Mouse (Mus musculus): Measurements from ENCODE around the gene Abl2.

Gene Abl2

DNA sequence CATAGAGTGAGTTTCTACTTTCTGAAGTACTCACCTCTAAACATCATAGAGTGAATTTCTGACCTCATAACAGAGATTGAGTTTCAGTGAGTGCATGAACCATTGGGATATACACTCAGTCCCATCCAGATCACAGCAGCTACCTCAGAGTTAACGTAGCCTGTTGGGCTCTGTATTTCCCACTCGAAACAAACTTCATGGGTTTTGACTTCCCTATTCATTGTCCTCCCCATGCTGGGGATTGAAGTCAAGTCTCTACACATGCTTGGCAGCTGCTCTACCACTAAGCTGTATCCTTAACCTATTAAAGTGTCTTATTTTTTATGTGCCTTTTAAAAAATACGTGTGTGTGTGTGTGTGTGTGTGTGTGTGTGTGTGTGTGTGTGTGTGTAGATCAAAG is 26.9 kb downstream of the Abl2 start:
- DNase-seq (ENCODE audit: low spot score in 2 of 2), result no peak

DNA sequence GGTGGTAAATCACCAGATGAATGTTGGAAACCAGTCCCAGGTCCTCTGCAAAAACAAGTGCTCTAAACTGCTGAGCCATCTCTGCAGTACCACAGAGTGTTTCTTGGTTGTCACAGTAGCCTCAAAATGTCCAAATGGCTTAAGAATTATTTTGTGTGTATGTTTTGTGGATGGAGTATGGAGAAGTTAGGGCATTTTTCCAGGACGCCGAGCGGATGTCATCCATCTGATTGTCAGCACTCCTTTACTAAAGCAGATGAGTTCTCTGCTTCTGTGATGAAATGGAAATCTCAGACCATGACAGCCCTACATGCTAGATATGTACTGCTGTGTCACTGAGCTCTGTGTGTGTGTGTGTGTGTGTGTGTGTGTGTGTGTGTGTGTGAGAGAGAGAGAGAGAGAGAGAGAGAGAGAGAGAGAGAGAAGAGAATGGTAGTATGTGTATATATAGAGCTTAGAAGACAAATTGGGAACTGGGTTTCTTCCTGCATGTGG is 31.3 kb downstream of the Abl2 start:
- DNase-seq (ENCODE audit: low spot score in 2 of 2), result no peak

DNA sequence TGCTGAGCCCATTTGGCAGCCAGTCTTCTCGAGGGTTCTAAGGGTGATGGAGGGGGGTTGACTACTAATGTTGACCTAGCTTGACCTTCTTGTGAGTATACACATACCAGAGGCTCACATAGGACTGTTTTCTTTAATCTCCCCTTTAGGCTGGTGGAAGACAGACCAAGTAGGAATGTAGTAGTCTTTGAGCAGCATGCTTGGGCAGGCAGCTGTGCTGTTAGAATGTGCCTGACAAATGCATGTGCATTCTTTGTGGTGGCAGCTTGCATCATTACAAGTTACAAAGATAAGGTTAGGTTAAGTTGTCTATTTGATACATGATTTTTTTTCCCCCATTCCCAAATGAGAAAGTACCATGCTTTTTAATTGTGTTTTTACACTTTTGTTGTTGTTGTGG is 31.8 kb downstream of the Abl2 start:
- DNase-seq (ENCODE audit: low spot score in 2 of 2), result no peak

DNA sequence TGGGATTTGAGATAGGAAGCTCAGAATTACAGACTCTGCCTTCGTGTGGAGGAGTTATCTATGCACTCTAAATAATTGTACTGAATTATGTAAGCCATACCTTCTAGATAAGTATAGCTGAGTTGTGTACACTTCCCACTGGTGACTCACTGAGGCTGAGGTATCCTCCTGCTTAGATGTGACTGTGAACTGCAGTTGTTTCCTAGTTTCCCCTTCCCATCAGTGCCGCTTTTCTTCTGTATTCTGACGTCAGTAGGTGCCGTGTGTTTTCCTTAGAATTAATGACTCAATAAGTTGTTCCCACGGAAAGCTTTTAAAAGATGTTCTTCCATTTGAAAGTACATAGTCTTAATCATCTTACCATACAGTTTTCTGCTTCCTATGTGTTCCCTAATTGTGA is 34.7 kb downstream of the Abl2 start:
- DNase-seq (ENCODE audit: low spot score in 2 of 2), result no peak

DNA sequence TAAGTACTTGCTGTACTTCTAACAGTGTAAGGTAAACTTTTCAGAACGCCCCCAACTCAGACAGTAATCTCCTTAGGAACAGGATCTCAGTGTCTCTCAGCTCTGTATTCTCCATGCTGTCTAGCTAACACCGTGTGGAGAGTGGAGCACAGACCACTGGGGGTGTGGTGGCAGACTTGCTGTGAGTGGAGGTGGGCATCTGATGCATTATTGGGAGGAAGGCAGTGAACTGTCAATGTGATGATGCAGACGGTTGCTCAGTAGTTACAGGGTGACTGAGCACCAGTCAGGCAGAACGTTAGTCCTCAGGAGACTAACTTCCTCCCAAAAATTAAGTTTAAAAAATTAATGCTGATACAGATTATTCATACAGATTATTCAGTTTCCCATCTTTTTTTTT is 38.5 kb downstream of the Abl2 start:
- DNase-seq (ENCODE audit: low spot score in 2 of 2), result no peak

DNA sequence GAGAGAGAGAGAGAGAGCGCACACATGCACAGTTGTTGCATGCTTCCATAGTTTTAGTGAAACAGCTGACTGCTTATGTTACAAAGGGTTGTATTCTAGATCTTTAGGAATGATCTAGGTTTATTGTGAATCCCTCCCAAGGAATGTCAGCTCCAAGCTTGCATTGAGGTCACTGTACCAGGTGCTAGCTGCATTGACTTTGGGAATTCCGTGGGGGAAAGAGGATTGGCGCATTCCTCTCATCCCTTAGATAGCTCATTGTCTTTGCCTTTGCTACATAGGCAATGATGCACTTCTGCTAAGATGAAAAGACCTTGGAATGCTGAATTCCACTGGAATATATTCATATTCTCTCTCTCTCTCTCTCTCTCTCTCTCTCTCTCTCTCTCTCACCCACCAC is 44.0 kb downstream of the Abl2 start:
- no peak for DNase-seq (ENCODE audit: low spot score in 2 of 2)

DNA sequence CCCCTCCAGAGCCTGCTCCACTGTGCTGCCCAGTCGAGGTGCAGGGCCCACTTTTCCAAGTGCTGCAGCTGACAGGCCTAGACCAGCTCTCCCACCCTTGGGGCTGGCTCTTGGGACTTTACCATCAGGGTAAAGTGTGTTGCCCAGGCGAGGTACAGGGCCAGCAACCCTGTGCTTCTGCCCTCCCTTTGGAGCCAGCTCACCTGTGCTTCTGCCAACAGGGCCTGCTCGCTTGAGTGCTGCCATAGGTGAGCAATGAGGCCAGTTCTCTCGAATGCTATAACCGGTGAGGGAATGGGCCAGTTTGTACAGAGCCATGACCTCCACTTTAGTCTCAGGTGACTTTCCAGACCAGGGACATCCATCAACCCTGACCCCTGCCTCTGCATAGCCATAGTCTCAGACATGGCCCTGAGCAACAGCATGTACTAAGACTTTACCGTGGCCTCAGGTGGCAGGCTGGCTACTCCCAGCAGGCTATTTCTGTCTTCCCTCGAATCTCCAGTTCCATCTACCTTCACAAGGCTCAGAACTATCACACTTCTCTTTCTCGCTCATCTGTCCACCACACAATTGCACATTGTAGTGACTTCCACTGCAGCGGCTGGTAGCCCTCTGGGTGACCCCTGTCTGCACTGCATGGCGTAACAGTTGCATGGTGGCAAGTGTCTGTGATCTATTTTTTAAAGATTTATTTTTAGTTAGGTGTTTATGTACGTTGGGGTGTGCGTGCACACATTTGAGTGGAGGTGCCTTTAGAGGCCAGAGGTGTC is 46.7 kb downstream of the Abl2 start:
- no peak for DNase-seq (ENCODE audit: low spot score in 2 of 2)

DNA sequence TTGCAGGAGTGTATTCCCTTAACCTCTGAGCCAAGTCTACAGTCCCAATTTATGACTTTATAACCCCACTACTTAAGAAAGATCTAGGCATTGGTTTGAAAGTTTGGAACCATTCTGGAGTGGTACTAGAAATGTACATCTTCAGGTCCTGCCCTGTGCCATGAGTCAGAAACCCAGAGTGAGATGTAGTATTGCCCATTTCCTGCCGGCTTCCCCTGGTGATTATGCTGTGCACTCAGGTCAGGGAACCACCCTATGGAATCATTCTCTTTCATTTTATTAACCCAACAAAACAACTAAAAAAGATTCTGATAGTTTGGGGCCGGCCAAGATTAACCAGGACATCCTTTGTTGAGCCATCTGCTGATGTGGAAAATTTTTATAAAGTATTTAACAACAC is 47.4 kb downstream of the Abl2 start:
- DNase-seq (ENCODE audit: low spot score in 2 of 2), result peak in 1 of 2 experiments; percentile 9

DNA sequence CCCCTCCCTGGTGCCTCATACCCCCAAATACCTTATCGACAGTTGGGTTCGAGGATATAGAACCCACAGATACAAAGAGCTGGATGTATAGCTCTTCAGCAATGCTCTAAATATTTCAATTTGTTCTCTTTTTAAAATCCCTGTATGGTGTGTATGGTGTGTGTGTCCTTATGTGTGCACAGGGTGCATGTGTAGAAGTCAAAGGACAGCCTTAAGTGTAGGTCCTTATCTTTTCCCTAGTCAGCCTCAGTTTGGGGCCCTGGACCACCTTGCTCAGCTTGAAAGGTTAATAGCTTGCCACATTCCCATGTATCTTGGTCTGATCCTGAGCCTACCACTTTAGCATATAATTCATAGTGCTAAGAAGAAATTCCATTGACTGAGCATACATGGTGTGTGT is 49.9 kb downstream of the Abl2 start:
- DNase-seq (ENCODE audit: low spot score in 2 of 2), result no peak

DNA sequence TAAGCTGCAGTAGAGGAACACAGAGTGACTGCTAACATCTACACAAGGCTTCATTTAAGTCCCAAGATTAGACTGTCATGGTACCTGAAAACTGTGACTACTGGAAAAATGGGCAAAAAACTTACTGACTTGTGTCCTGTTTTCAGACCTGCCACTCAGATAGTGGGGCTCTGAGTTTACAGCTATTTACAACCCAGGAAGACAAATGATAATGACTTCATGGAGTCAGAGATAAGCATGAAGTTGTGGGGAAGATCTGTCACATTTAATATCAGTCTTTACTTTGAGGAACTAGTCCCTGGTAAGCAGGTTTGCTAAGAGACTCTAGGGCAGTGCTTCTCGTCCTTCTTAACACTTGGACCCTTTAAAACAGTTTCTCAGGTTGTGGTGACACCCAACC is 51.7 kb downstream of the Abl2 start:
- no peak for DNase-seq (ENCODE audit: low spot score in 2 of 2)

DNA sequence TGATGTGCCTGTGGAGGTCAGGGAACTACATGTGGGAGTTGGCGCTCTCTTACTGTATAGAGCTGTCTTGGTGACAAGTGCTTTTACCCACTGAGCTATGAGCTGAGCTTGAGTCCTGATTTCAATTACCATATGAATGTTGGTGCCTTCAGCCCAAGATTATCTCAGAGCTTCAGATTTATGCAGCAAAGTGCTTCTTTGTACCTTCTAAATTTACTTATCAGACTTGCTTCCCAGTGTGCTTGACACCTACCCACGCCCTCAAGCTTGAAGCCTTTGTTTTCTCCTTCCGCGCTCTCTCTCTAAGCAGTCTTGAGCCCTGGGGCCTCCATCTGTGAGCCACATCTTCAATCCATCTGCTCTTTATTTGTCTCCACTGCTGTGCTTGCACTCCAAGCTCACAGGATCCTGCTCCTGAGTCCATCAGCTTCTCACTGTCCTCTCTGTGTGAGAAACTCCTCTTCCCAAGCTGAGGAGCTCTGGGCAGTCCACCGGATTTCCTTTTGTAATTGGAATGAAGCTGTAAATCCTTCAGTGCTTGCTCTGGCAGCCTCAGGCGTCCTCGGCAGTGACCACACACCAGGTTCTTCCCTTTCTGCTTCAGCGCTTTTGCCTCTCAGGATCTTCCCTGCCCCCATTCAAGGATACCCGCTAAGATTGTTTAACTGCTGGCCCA is 55.4 kb downstream of the Abl2 start:
- DNase-seq (ENCODE audit: low spot score in 2 of 2), result no peak

DNA sequence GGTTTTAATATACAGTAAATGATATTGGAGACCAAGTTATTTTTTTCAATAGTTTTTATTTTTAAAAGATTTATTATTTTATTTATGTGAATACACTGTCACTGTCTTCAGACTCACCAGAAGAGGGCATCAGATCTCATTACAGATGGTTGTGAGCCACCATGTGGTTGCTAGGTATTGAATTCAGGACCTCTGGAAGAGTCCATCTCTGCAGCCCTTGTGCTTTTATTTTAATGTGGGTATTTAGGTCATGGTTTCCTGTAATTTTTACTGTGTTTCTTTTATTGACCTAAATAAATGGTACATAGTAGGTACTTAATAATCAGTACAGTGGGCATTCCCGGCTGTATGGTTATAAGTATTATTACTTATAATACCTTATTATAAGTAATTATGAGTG is 56.1 kb downstream of the Abl2 start:
- DNase-seq (ENCODE audit: low spot score in 2 of 2), result no peak

DNA sequence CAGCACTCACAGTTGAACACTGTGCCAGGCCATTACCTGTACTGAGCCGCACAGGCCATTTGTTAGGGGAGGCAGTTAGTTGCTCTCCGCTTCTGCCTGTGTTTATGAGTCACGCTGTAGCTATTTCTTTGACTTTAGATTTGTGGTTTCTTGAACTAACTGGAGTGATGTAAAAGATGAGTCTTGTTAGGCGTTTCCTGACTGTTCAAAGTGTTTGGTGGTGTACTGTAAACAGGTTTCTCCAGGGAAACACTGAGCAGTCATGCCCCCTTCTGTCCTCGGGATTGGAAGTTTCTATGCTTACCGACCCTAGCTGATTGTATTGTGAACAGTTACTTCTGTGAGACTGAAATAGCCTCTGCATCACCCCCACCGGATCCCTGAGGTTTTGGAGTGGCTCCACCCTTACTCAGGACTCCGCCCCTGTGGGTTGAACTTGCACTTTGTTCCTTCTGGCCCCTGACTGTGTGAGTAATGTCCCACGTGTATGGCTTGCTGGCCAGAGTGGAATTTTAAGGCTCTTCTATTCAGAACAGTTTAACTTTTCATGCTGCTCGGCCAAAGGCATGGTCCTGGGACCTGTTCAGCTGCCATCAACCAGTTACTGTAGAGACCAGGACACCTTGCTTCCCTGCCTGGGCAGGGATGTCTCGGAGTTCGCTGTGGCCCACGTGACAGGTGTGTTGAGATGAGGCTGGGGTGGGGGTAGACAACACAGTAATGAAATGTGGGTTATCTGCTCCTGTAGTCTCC is 57.0 kb downstream of the Abl2 start:
- peak; percentile 89 to 90 for DNase-seq (ENCODE audit: low spot score in 2 of 2)

DNA sequence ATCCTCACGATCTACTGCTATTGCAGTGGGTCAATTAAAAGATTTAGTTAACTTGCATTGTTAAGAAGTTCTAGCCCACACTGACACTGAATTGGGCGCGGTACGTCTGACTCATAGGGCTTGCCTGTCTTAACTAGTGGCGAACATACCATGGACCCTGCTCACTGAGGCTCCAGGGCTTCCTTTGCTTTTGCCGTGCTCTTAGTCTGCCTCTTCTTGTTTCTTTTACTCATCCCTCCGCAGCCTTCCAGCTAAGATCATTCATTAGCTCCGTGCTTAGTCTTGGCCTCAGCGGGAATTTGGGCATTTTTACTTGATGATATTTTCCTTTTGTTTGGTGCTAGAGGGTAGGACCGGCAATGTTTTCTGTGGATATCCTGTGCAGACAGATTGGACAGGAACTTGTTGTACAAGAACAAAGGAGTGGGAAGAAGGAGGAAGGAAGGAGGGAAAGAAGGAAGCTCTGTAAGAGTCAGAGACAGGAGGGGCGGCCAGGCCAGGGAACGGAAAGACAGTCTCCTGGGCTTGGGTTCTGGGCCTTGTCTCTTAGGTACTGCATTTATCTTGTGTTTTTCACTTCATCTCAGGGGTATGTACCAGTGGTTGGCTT is 58.5 kb downstream of the Abl2 start:
- DNase-seq (ENCODE audit: low spot score in 2 of 2), result peak in 1 of 2 experiments; percentile 35

DNA sequence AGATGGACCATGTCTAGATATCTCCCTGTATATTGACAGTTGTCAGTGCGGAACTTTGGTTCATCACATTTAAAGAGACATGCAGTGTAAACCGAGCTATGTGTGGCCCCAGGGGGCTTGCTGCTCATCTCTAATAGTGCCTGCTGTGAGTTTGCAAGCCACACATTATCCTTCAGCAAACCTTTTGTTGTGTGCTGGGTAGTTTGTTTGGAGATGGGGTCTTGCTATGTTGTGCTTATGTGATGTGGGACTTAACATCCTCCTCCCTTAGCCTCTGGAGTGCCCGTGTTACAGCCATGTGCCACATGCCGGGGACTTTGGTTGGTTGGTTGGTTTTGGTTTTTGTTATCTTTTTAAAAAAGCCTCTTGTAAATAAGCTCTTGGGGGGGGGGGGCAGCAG is 59.2 kb downstream of the Abl2 start:
- no peak for DNase-seq (ENCODE audit: low spot score in 2 of 2)

DNA sequence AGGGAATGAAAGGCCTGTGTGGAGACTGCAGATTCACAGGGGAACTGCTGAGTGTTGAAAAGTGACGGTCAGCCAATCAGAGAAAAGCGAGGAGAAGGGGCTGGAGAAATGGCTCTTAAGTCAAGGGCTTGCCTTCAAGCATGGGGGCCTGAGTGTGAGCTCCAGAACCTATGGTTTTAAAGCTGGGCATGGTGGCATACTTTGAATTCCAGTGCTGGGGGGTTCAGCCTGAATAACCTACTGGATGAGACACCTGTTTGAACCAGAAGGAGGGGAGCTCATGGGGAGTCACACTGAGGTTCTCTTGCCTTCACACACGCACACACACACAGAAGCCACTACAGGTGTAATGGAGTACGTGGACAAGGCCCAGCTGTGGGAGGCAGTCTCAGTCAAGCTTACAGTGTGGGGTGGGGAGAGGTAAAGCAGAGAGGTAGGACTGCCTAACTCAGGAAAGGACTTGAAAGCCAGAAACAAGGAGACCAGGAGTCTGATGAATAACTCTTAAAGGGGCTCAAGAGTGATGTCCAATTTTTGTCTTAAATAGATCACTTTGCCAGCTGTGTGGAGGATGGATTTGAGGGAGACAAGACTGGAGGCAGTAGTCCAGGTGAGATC is 61.8 kb downstream of the Abl2 start:
- DNase-seq (ENCODE audit: low spot score in 2 of 2), result no peak

DNA sequence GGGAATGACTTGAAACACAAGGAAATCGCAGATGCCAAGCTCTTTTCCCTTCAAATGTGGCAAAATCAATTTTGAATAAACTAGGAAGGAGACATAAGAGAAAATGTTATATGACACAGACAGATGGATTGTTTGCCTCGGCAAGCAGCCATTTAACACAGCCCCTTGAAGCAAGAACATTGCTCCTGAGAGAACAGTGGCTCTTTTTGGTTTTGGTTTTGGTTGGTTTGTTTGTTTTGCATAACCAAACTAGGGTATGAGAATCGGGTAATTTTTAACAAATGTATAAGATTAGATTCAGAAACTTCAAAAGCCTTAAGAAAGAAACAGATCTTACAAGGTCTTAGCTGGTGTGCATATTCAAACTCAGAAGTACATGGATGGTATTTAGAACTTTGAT is 62.4 kb downstream of the Abl2 start:
- no peak for DNase-seq (ENCODE audit: low spot score in 2 of 2)

DNA sequence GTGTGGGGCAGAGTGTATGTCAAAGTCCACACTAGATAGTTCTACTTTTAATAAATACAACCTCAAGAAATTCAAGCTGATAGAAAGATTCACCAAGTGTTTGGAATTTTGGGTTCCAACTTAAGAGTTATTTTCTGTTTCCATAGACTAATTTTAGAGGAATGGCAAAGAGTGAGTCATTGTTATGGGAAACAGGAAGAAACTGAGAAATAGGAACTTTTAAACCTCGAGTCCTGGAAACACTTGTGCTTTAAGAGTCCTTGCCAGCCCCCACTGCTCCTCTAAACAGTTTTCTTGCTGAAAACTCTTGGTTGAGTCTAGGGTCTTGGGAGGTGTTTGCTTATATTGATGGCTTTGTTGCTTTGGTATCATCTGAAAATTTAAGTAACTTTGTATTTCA is 65.6 kb downstream of the Abl2 start:
- no peak for DNase-seq (ENCODE audit: low spot score in 2 of 2)

DNA sequence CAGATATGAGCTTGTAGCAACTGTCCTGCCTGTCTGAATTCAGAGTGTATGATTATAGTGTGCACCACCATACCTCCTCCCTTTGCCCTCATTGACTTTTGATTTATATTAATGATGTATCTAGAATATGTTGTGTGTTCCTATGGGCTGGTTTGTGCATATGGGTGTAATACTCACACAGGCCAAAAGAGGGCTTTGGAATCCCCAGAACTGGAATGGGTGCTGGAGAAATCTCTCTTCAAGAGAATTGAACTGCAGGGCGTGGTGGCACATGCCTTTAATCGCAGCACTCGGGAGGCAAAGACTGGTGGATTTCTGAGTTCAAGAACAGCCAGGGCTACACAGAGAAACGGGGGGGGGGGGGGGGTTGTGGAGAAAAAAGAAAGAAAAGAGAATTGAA is 68.1 kb downstream of the Abl2 start:
- DNase-seq (ENCODE audit: low spot score in 2 of 2), result no peak

DNA sequence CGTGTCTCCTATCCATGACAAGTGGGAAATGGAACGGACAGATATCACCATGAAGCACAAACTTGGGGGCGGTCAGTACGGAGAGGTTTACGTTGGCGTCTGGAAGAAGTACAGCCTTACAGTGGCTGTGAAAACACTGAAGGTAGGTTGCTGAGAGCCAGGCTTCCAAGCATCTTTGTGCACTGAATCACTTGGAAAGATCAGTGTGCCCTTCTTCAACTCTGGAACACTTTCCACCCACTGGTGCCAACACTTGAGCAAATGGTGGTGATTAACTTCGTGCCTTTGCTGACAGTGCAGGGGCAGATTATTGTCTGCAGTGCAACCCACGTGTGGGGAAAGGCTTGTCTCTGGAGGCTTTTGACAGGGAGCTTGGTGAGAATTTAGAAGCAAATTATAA is 71.4 kb downstream of the Abl2 start:
- DNase-seq (ENCODE audit: low spot score in 2 of 2), result no peak

DNA sequence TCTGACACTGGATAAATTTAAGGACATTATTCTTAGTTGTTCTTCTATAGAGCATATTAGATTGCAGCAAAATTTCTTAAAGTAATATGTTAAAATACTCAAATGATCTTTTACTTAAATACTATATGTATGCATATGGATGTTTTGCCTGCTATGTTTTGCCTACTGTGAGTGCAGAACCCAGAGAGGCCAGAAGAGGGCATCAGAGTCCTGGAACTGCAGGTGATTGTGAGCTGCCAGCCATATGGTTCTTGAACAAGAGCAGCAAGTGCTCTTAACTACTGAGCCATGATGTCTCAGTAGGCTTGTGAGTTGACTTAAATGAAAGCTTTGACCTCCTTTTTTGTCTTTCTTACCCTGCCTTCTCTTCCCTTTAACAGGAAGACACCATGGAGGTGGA is 72.4 kb downstream of the Abl2 start:
- DNase-seq (ENCODE audit: low spot score in 2 of 2), result peak in 1 of 2 experiments; percentile 34

DNA sequence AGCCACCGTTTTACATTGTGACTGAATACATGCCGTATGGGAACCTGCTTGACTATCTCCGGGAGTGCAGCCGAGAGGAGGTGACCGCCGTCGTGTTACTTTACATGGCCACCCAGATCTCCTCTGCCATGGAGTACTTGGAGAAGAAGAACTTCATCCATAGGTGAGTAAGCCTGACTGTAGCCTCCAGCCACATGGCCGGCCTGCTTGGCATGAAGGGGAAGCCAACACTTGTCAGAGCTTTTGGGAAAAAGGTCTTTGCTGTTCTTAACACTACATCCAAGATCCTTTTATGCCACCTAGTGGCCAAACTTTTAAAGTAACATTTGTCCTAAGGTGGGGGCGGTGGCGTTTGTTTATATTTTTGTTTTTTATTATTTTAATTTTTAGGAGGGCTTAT is 74.5 kb downstream of the Abl2 start:
- DNase-seq (ENCODE audit: low spot score in 2 of 2), result no peak
